Mouse (Mus musculus): Measurements from ENCODE around the gene Dhrs13. TPM values are rescaled to one million over a fixed set of nuclear protein-coding genes. Genes with fewer than 3 reads are reported as not detected.
A peak's percentile ranks its signal among the peaks of the same experiment; 100 is the strongest.
"Not testable (repeated sequence)": the region's sequence is repeated elsewhere in the genome, so short reads cannot be mapped to it uniquely, and the experiment has no call there.

Gene Dhrs13
- total RNA-seq, 2 experiments from 2014 or later, result 16.6 to 22.4 TPM

- DNase-seq (ENCODE audit: low spot score in 2 of 2), result no peak
These were observed 8.8 kb downstream of the Dhrs13 start for GRCm38 (mm10) chr11:78040878-78041277.

GRCm38 (mm10) chr11:78042290-78042870, 10.3 kb downstream of the Dhrs13 start:
- DNase-seq (ENCODE audit: low spot score in 2 of 2), result not testable (repeated sequence)

- peak; percentile 60 to 63 for DNase-seq (ENCODE audit: low spot score in 2 of 2)
These were observed 12.7 kb downstream of the Dhrs13 start for GRCm38 (mm10) chr11:78044758-78045251.

GRCm38 (mm10) chr11:78048637-78049036, 16.6 kb downstream of the Dhrs13 start:
- not testable (repeated sequence) for DNase-seq (ENCODE audit: low spot score in 2 of 2)

GRCm38 (mm10) chr11:78053078-78053477, 21.0 kb downstream of the Dhrs13 start:
- DNase-seq (ENCODE audit: low spot score in 2 of 2), result no peak

- no peak for DNase-seq (ENCODE audit: low spot score in 2 of 2)
These were observed 24.9 kb downstream of the Dhrs13 start for GRCm38 (mm10) chr11:78056946-78057345.

- peak; percentile 70 to 80 for DNase-seq (ENCODE audit: low spot score in 2 of 2)
These were observed 28.0 kb downstream of the Dhrs13 start for GRCm38 (mm10) chr11:78059833-78060757.

- DNase-seq (ENCODE audit: low spot score in 2 of 2), result no peak
These were observed 30.5 kb downstream of the Dhrs13 start for GRCm38 (mm10) chr11:78062563-78062962.

- no peak for DNase-seq (ENCODE audit: low spot score in 2 of 2)
These were observed 33.8 kb downstream of the Dhrs13 start for GRCm38 (mm10) chr11:78065906-78066305.

GRCm38 (mm10) chr11:78066641-78067040, 34.6 kb downstream of the Dhrs13 start:
- no peak for DNase-seq (ENCODE audit: low spot score in 2 of 2)

- DNase-seq (ENCODE audit: low spot score in 2 of 2), result no peak
These were observed 35.5 kb downstream of the Dhrs13 start for GRCm38 (mm10) chr11:78067566-78067965.

- DNase-seq (ENCODE audit: low spot score in 2 of 2), result no peak
These were observed 37.0 kb downstream of the Dhrs13 start for GRCm38 (mm10) chr11:78069130-78069529.

- no peak for DNase-seq (ENCODE audit: low spot score in 2 of 2)
These were observed 37.6 kb downstream of the Dhrs13 start for GRCm38 (mm10) chr11:78069646-78070045.

- DNase-seq (ENCODE audit: low spot score in 2 of 2), result no peak
These were observed 39.9 kb downstream of the Dhrs13 start for GRCm38 (mm10) chr11:78071938-78072337.

- DNase-seq (ENCODE audit: low spot score in 2 of 2), result no peak
These were observed 40.5 kb downstream of the Dhrs13 start for GRCm38 (mm10) chr11:78072425-78073130.

GRCm38 (mm10) chr11:78073577-78074276, 41.6 kb downstream of the Dhrs13 start:
- DNase-seq (ENCODE audit: low spot score in 2 of 2), result no peak

GRCm38 (mm10) chr11:78074277-78074652, 42.2 kb downstream of the Dhrs13 start:
- DNase-seq (ENCODE audit: low spot score in 2 of 2), result no peak

GRCm38 (mm10) chr11:78074666-78075065, 42.6 kb downstream of the Dhrs13 start:
- no peak for DNase-seq (ENCODE audit: low spot score in 2 of 2)

- DNase-seq (ENCODE audit: low spot score in 2 of 2), result peak; percentile 78 to 85
These were observed 48.2 kb downstream of the Dhrs13 start, which contains the start of gene Eral1 for GRCm38 (mm10) chr11:78079961-78080921. Eral1 (minus strand) TSS chr11:78080383.

GRCm38 (mm10) chr11:78083595-78083994, 51.5 kb downstream of the Dhrs13 start:
- no peak for DNase-seq (ENCODE audit: low spot score in 2 of 2)

Measured in layer of hippocampus, postnatal 10 days (tissue).